Mouse (Mus musculus) megakaryocyte, adult 5-6 weeks (primary cell): Measurements from ENCODE around the gene Zswim5. TPM values are rescaled to one million over a fixed set of nuclear protein-coding genes. Genes with fewer than 3 reads are reported as not detected.
A peak's percentile ranks its signal among the peaks of the same experiment; 100 is the strongest.

Experiments
- ATAC-seq: 2 replicates; pipeline ENCODE4 v1.8.0; 2016; ENCODE audit warnings: mild to moderate bottlenecking, inconsistent platforms; ENCODE audit not compliant: poor library complexity, severe bottlenecking
- total RNA-seq, 2 experiments: library from RNA; stranded (forward) in 1 of 2; stranded (reverse) in 1 of 2; fragments of 153-499, 151-499 nt in 1 of 2; fragments of 221-1000, 200-1000 nt in 1 of 2; gene quantifications; 2 replicates each; pipeline versions ENCODE4 v1.2.3 to v1.2.4; 2015 to 2017

Zswim5 gene
- total RNA-seq, 2 experiments from 2014 or later = 0.16 TPM; not detected in 1

DNA sequence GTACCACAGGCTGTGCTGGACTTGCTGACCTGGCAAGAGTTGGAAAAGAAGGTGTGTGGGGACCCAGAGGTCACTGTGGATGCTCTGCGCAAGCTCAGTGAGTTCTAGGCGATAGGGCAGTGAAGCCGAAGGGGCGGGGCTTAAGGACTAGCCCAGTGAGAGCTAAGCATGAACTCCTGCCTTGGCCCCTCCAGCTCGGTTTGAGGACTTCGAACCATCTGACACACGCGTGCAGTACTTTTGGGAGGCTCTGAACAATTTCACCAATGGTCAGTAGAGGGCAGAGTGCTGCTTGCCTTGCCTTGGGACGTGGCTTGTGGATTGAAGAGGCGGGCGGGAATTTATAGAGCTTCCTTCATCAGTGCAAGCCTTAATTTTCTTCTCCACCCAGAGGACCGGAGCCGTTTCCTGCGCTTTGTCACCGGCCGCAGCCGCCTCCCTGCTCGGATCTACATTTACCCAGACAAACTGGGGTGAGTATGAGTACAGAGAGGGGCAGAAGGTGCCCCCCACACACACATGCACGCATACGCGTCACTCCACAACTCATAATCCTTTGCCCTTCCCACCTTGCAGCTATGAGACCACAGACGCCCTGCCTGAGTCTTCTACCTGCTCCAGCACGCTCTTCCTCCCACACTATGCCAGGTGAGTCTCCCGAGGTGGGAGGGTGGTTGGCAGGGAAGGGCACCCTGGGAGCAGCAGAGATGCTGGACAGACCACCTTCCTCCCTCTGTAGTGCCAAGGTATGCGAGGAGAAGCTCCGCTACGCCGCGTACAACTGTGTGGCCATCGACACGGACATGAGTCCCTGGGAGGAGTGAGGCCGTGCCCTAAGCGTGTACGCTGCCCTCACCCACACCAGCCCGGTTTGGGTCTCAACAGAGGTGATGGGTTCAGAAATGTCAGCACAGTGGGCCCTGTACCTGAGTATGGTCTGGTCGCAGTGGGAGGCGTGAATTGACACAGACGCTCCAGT, 125.7 kb downstream of the Zswim5 start:
- ATAC-seq = peak; percentile 77

DNA sequence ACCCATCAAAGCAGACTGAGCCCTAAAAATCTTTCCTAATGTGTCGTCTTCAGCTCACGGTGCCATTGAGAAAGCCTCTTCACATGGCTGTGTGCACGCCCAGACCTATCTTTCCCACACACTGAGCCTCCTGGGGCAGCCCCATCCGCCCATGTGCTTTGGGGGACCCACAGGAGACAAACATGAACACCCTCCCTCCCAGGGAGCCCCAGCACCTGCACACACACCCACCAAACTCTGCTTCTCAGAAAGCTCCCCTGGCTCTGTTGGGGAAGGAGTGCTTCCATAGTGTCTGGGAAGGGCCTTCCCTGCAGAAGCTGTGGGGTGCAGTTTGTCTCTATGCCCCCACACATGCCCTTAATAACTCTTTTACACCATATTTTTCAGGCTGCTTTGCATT, 127.5 kb downstream of the Zswim5 start:
- no peak for ATAC-seq

DNA sequence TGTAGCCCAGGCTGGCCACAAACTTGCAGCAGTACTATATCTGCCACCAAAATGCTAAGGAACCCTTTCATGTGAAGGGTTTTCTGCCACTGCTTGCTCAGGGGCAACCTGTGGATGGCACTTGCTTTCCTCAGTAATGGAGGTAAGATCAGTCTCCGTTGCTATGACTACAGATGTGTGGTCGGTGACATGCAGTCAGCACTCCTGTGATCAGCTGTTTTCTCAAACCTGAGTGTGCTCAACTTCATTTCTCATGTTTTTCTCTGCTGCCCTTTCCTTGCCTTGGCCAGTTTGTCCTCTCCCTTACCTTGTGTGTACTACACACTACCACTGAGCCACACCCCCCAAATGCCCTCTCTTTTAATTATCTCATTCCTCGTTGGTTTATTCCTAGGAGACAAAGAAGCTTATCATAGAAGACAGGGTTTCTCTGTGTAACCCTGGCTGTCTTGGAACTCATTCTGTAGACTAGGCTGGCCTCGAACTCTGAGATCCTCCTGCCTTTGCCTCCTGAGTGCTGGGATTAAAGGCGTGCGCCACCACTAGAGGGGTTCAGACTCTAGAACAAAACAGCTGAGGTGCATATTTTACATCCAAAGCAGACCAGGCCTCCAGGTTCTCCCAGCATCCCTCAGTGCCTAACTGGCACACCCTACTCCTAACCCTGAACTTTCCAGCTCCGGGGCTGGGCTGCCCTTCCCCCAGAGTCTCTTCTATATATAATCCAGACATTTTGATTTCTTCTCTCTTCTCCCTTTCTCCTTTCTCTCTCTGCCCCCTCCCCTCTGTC, 128.6 kb downstream of the Zswim5 start:
- ATAC-seq = no peak

DNA sequence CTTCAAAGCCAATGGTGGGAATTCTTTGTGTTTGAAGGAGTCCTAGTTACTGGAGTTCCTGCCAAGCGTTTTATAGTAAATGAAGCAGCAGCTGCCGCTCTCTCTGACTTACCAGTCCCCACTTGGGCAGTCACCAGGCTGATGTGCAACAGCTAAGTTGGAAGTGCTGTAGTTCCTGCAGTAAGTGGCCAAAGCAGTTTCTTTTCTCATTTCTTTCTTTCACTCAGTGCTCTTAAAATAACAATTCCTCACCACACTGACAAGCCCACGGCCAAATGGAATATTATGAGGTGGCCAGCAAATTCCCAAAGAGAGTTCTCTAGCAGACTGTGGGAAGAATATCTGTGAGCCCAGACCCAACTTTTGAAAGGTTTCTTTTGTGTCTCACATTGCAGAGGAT, 129.9 kb downstream of the Zswim5 start:
- no peak for ATAC-seq

DNA sequence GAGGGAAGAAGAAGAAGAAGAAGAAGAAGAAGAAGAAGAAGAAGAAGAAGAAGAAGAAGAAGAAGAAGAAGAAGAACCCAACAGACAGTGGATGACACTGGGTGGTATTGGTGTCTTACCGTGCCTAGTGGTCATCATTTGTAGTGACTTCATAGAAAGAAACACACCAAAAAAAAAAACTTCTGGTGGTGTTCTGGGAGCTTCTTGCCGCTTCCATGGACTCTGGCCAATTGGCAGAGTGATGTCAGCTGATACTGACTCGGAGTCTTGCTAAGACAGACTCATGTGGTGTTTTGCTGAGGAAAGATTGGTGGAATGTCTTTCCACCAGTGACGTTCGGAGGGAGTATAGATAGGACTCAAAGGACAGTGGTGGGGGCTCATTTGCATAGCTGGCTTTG, 133.1 kb downstream of the Zswim5 start:
- ATAC-seq = no peak

DNA sequence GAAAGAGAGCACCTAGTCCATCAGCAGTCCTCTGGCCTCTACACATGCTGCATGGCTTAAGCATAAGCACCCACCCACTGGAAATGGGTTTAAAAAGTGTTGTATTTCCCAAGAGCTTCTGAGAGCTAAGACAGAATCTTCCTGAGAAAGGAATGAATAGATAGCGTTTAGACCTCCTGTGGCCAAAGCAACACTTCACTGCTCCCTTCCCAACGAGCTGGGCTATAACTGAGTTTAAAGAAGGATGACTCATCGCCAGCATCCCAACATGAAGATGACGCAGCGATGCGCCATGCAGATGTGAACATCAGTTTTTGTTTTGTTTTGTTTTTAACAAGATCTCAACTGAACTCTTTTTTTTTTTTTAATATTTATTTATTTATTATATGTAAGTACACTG, 136.4 kb downstream of the Zswim5 start:
- ATAC-seq = no peak

DNA sequence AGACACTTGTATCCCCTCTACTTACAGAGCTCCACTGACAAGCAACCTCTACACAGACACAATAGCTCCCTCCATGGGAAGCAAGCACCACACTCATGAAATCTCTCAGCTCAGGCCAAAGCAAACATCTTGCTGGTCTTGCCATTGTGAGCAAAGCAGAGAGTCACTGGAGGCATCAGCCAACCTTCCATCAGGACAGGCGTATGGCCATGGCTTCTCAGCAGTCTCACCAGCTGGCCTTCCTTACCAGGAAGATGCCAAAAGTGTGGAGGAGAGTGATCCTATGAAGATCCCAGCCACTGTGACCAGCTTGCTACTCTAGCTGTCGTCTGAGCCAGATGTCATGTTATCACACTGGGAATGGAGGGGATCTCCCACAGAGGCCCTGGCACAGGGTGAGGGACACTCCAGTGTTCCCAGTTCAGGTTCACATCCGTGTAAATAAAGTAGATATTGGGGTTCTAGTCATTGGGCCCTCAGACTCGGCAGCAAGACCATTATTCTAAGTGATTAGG, 137.8 kb downstream of the Zswim5 start:
- no peak for ATAC-seq

DNA sequence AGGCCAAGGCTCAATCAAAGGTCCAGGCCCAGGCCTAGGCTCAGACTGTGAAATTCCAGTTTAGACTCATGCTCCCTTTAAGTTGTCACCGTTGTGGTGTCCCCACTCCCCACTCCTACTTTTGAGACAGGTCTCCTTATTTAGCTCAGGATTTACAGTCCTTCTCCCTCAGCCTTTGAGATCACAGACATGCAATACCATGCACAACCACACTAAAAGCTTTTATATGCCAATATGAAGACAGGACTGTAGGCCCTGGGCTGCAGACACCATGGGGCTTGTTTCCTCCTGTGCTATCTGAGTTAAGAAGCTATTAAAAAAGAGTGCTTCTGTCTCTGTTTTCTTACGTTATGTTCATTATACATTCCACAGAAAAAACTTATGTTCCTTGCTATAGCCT, 140.6 kb downstream of the Zswim5 start:
- no peak for ATAC-seq

DNA sequence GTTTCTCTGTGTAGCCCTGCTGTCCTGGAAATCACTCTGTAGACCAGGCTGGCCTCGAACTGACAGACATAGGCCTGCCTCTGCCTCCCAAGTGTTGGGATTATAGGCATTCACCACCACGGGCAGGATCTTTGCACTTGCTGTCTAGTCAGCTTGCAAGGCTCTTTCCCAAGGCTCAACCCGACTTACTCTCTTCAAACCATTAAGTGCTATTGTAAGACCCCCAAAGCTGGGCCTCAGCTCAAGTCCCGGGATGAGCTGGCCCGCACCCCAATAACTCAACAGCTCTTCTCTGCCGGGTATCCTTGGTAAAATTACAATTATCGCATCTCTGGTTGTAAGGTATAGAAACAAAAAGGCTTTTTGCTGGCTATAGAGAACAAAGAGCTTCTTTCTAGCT, 141.2 kb downstream of the Zswim5 start:
- no peak for ATAC-seq

DNA sequence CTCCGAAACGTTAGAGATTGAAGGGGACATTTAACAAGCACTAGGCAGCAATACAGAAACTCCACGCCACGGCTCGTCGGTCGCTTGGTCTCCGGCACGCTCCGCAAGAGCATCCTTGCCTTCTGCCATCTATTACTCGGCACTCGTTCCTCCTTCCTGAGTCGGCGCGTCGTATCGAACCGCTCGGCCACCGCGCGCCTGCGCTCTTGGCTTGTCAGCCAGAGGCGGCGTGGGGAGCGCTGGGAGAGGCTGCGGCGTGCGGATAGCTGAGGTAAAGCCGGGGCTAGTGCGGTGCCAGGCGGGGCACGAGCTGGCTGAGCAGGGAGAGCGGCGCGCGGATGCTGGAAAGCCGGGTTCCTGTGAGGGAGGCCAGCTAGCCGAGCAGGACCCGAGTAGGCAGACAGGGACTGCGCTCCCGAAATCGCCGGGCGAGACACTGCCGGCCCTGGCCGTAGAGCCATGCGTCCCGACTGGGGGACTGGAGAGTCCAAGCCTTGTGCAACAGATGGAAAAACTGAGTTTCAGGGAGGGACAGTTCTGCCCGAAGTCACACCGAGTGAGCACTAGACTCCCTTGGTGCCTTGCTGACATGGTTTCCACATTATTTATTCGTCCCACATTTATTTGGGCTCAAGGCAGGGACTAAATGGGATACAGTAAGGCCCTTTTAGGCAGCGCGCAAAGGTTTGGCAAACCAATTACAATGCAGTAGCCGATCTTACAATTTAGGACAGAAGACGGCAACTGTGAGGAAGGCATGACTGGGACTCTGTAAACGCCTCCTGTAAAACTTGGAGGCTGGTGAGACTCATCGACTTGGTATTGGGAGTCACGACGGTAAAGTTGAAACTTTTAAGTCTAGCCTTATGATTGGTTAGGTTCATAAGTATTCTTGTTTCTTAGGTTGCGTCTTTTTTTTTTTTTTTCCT, 142.3 kb downstream of the Zswim5 start, which contains the start of gene Eif2b3:
Gene Eif2b3, plus strand, starts transcription at position 197 of the 929 bp plus-strand sequence.
- peak; percentile 100 for ATAC-seq

DNA sequence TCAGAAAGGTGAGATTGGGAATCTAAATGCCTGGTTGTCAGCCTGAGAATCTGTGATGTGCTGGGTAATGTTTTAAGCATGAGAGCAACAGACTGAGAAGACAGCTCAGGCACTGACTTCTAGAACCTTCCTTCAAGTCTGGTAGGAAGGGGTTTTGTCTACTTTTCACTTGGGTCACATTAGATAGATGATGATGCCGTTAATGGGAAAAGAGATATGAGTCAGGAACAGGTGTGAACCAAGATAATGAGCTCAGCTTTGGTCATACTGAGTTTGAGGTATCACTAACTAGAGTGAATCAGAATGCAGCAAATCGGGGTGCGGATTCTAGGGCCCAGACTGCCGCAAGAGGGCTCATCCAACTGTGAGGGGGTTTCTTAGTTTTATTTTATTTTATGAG, 146.3 kb downstream of the Zswim5 start:
- no peak for ATAC-seq

DNA sequence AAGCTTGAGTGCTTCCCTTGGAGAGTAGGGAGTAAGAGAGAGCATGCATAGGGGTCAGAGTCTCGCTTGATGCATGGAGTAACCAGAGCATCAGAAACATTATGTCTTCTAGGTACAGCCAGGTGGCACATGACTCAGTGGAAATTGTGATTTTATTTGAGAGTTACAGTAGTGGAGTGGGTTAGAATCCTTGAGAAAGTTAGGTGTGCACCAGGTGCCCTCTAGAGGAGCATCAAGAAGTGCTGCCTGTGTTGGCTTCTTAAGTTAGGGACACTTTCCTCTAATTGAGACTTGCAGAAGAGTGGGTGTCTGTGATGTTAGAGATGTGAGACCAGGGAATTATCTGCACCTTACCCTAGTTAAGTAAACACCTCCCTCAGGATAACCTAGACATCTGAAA, 153.9 kb downstream of the Zswim5 start:
- ATAC-seq = no peak

Other genes with a start within 250 kb of the Zswim5 start
- gene Nasp, start 249.4 kb upstream of the Zswim5 start, total RNA-seq (2015) = 95.7 and 101 TPM in 2 replicates
- gene Nasp, start 249.4 kb upstream of the Zswim5 start, total RNA-seq (2017) = 225 and 236 TPM in 2 replicates
- gene Akr1a1, start 225.7 kb upstream of the Zswim5 start, total RNA-seq (2015) = 465 and 471 TPM in 2 replicates
- gene Akr1a1, start 225.7 kb upstream of the Zswim5 start, total RNA-seq (2017) = 733 and 897 TPM in 2 replicates
- gene Prdx1, start 191.8 kb upstream of the Zswim5 start, total RNA-seq (2015) = 556 and 644 TPM in 2 replicates
- 344 and 395 TPM in 2 replicates for gene Prdx1, start 191.8 kb upstream of the Zswim5 start, total RNA-seq (2017)
- 8.1 and 10.9 TPM in 2 replicates for gene Mmachc, start 169.0 kb upstream of the Zswim5 start, total RNA-seq (2015)
- gene Mmachc, start 169.0 kb upstream of the Zswim5 start, total RNA-seq (2017) = 5.2 and 6.4 TPM in 2 replicates
- gene Ccdc163, start 168.9 kb upstream of the Zswim5 start, total RNA-seq (2015) = 34.7 and 36.2 TPM in 2 replicates
- 19.2 and 23.4 TPM in 2 replicates for gene Ccdc163, start 168.9 kb upstream of the Zswim5 start, total RNA-seq (2017)
- 29.1 and 38.5 TPM in 2 replicates for gene Tesk2, start 156.4 kb upstream of the Zswim5 start, total RNA-seq (2015)
- gene Tesk2, start 156.4 kb upstream of the Zswim5 start, total RNA-seq (2017) = 22.8 and 24.3 TPM in 2 replicates
- gene Toe1, start 69.7 kb upstream of the Zswim5 start, total RNA-seq (2015) = 17.7 and 18.2 TPM in 2 replicates
- gene Toe1, start 69.7 kb upstream of the Zswim5 start, total RNA-seq (2017) = 31.9 and 41.1 TPM in 2 replicates
- 5.3 and 10.8 TPM in 2 replicates for gene Mutyh, start 69.7 kb upstream of the Zswim5 start, total RNA-seq (2015)
- gene Mutyh, start 69.7 kb upstream of the Zswim5 start, total RNA-seq (2017) = 2.7 and 5.5 TPM in 2 replicates
- not detected in 2 replicates for gene Hpdl, start 55.7 kb upstream of the Zswim5 start, total RNA-seq (2015)
- not detected in 2 replicates for gene Hpdl, start 55.7 kb upstream of the Zswim5 start, total RNA-seq (2017)
- 48.9 and 55.7 TPM in 2 replicates for gene Urod, start 117.0 kb downstream of the Zswim5 start, total RNA-seq (2015)
- 32.0 and 46.4 TPM in 2 replicates for gene Urod, start 117.0 kb downstream of the Zswim5 start, total RNA-seq (2017)
- 9.5 and 10.1 TPM in 2 replicates for gene Hectd3, start 117.9 kb downstream of the Zswim5 start, total RNA-seq (2015)
- 18.9 and 20.0 TPM in 2 replicates for gene Hectd3, start 117.9 kb downstream of the Zswim5 start, total RNA-seq (2017)
- 10.9 and 18.2 TPM in 2 replicates for gene Eif2b3, start 142.0 kb downstream of the Zswim5 start, total RNA-seq (2015)
- gene Eif2b3, start 142.0 kb downstream of the Zswim5 start, total RNA-seq (2017) = 11.3 and 20.2 TPM in 2 replicates
- 0.13 and 0.34 TPM in 2 replicates for gene Ptch2, start 218.7 kb downstream of the Zswim5 start, total RNA-seq (2015)
- 0.08 and 0.11 TPM in 2 replicates for gene Ptch2, start 218.7 kb downstream of the Zswim5 start, total RNA-seq (2017)
- gene Btbd19, start 248.3 kb downstream of the Zswim5 start, total RNA-seq (2015) = 5.3 and 5.9 TPM in 2 replicates
- gene Btbd19, start 248.3 kb downstream of the Zswim5 start, total RNA-seq (2017) = 10.4 and 11.1 TPM in 2 replicates
- gene Tctex1d4, start 249.4 kb downstream of the Zswim5 start, total RNA-seq (2015) = 2.1 TPM in 1 of 2 replicates, not detected in the other
- 0.53 and 2.8 TPM in 2 replicates for gene Tctex1d4, start 249.4 kb downstream of the Zswim5 start, total RNA-seq (2017)